Mouse (Mus musculus) mouse embryonic stem cell (cell line): ENCODE results near the gene Prdx5.

Experiments used
- in situ Hi-C, 2 experiments: fragments of 300-500 bp; cut with MboI; formaldehyde crosslinking; loops; 1 replicate in 1 of 2; 3 replicates in 1 of 2; pipeline ENCODE4 v1.14.3; 2019 to 2020; ENCODE audit warnings: low sequenced_read_pairs in 2 of 2, low pct_unique_long_range_greater_than_20kb in 1 of 2, mixed read lengths in 1 of 2; ENCODE audit not compliant: unreplicated experiment in 1 of 2

Gene Prdx5

DNA sequence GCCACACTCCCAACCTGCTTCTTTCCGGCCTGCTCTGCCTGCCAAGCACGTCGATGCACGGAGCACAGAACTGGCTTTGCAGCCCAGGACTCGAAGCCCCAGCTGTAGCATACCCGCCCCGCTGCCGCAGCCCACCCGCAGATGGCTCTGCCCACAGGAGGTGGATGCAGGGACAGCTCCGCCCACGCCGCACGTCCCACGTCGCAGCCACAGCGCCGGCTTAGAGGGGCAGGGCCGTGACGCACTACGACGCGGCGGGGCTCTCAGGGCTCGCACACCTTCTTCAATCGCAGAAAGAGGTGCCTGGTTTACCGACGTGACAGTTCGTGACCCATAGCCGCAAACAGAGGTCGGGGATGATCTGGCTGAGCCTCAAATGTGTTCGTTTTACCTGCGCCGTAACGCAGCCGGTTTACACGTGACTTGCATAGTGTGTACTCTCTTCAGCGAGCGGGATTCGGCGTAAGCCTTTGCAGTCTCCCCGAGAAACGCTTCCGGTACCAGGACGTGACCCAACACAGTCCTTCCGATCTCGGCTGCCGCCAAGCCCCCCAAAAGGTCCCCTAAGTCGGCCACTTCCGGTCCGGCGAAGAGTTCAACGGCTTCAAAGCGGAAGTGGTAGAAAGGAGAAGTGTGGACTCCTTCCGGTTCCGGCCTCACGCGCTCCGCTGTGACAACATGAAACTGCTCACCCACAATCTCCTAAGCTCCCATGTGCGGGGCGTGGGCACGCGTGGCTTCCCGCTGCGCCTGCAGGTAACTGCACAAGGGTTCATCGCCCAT lies at the start of gene Prdx5, which contains the start of gene Trmt112:
Gene Prdx5, minus strand, starts transcription at position 600 of the 783 bp plus-strand sequence.
Gene Trmt112, plus strand, starts transcription at position 192 of the 783 bp plus-strand sequence.
- in situ Hi-C loops: no loop called here

DNA sequence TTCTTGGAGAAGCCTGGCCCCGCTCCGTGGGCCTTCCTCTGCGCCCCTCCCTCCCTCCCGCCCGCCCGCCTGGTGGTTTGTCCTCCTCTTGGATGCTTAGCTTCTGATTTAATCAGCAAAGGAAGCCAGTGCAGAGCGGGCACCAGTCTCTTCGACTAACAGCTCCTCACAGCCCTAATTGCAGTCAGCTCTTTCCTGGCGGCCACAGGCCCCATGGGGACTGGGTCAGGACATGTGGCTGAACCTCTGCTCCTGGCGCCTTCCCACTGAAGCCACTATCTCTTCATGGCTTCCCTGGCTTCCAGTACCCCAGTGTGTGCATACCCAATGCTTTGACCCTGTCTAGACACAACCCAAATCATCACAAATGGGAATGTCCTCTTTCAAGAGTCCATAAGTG lies 46.6 kb upstream of the Prdx5 start:
- in situ Hi-C loops: no loop called here

DNA sequence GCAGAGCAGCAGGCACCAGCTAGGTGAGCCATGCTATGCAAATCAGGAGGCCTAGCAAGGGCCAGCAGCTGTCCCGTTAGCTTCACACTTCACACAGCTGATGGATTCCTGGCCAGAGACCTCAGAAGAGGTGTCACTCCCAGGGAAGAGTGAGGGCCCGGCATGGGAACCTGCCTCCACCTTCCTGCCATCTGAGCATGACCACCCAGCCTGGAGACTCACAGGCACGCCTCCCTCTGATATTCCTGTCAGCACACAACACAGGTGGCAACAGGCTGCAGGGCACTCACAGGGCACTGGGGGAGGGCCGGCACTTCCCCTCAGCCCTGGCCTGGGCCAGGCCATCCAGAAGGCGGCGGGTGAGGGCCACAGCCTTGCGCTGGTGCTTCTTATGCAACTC lies 45.5 kb upstream of the Prdx5 start:
- in situ Hi-C loops: no loop called here

GRCm38 (mm10) chr19:6954046-6954445 lies 44.1 kb upstream of the Prdx5 start:
- in situ Hi-C loops: no loop called here

GRCm38 (mm10) chr19:6952712-6953037 lies 42.8 kb upstream of the Prdx5 start:
- in situ Hi-C loops: no loop called here

DNA sequence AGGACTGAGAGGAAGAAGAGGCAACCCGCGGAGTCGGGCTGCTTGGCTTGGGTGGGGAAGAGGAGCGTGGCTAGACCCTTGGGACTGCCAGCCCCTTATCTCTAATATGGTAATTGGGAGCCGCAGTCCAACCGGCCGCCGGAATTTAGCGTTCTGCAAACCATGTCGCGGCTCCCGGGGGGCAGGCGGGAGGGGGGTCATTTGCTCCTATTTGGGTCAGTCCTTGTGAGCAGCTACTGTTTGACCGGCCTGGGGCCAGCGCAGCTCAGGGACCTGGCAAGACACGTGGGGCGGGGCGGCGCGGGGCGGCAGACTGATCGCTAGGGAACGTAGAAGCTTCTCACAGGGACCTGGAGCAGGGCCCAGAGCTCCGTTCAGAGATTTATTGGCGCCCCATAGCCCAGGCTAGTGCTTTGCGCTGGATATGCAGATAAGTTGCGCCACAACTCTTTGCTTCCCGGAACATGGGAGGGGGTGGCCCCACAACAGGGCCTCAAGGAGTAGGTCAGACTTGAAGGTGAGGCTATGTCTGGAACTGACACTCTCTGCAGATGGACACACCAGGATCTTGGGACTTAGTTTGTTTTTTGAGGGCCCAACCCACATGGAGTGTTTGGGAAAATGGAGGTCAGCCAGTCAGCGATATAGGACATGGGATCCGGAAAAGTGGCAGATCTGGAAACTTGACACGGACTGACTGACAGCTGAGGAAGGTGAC lies 42.2 kb upstream of the Prdx5 start:
- in situ Hi-C loops: no loop called here

DNA sequence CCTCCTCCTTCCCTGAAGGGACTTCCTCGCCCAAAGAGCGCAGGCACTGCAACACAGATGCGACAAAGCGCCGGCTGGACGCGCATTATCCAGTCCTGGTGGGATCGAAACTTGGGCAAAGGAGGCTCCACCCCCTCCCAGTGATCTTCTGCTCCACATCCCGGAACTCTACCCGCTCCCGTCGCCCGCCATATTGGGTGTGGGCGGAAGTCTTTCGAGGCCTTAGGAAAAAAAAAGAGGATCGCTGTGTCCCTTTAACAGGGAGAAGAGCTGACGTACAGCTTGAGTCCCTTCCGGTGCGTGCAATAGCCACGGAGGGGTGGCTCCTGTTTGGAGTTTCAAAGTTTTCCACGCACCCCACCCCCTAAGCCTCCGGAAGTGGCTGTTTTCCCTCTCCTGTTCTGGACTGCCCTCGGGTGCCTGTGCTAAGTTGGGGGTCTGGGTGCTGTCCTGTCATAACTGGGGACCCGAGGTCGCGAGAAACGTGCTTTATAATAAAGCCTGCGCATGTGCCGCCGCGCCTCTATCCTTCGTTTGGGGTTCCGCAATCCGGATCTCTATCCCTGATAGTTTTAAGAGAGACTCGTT lies 41.6 kb upstream of the Prdx5 start:
- in situ Hi-C loops: no loop called here

GRCm38 (mm10) chr19:6950613-6951153 lies 40.8 kb upstream of the Prdx5 start:
- in situ Hi-C loops: no loop called here

DNA sequence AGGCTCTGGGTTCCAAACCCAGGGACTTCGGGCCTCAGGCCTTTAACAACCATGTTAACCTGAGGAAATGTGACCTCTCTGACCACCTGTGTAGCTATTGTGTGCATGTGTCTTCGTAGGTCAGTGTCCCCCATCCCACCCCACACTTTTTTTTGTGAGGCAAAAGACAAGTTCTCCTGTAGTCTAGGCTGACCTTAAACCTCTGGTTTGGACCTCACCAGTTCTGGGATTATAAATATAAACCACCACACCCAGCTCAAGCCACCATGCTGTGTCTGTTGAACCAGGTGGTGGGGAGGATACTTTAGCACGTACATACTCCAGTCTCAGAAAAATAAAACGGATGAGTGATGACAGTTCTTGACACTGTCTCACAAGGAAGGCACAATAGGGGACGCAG lies 40.0 kb upstream of the Prdx5 start:
- in situ Hi-C loops: no loop called here

DNA sequence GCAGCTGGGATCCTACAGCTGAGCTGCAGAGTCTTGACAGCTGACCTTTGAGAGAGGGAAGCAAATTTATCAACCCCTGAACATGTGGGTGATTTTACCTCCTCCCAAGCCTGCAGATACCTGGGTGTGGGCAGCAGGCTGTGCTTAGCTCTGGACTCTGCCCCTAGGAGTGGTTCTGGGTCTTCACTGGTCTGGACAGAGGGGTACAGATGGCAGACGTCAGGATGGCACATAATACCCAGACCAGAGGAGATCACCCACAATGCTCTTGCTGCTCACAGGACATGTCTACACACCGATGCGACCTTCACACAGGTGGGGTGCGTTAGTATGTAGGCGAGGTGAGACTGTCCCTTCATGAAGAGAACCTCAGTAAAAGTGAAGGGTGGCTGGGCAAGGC lies 39.6 kb upstream of the Prdx5 start:
- in situ Hi-C loops: no loop called here

- in situ Hi-C loops: no loop called here
Measured at GRCm38 (mm10) chr19:6948186-6948585, 38.3 kb upstream of the Prdx5 start.

DNA sequence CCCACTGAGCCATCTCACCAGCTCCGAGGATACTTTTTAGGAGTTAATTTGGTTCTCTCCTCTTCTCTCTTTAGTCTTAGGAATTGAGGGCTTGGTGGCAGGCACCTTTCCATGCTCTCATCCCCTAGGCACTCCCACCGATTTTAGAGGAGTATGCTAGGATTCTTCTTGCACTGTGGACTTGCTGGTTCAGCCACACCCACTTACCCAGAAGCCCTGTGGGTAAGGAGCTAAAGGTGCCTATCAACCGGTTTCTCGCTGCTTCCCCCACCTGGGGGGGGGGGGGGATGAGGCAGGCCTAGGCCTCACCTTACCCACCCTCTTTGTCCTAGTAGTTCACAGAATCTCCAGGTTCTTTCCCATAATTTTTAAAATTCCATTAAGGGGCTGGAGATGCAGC lies 37.8 kb upstream of the Prdx5 start:
- in situ Hi-C loops: no loop called here

GRCm38 (mm10) chr19:6943709-6944108 lies 33.8 kb upstream of the Prdx5 start:
- in situ Hi-C loops: no loop called here

GRCm38 (mm10) chr19:6942764-6943163 lies 32.9 kb upstream of the Prdx5 start:
- in situ Hi-C loops: no loop called here

DNA sequence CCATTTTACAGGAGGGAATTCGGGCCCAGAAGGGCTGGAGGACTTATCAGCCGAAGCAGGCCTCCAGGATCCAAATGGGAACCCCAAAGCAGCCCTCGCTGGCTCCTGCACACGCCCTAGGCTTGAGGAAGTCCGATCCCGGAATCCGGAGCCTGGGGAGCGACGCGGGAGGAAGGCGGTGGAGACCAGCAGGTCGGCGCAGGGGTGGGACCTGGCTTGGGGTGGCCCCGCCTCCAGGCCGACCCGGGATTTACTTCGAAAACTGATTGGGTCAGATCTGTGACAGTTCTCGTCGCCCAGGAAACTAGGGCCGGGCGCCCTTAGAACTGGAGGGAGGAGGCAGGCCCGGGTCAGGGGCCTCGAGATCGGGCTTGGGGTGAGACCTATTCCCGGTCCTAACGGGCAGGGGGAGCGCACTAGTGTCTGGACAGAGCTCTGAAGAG lies 32.4 kb upstream of the Prdx5 start, which contains the start of gene Gpr137:
Gene Gpr137, minus strand, starts transcription at position 232 of the 443 bp plus-strand sequence.
- in situ Hi-C loops: no loop called here

- in situ Hi-C loops: no loop called here
Measured at GRCm38 (mm10) chr19:6941372-6942248, 31.7 kb upstream of the Prdx5 start, which contains the start of gene Bad. Bad (plus strand) TSS chr19:6941861.

GRCm38 (mm10) chr19:6940396-6941351 lies 30.8 kb upstream of the Prdx5 start:
- in situ Hi-C loops: no loop called here
